Mouse (Mus musculus): ENCODE results near the gene Dct.

Dct gene

DNA sequence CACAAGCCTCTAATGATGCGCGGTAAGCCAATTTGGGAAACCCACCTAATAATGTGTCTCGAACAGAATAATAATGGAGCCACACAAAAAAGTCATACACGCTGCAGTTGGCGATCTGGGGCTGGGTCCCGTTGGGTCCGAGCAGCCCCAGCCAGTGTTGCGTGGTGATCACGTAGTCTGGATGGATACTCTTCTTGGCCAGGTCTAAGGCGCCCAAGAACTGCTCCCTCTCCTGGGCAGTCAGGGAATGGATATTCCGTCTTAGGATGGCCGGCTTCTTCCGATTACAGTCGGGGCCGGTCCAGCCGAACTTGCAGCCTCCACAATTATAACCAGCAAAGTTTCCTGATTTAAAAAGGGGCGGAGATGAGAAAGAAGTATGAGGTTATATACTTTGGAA is 9.1 kb downstream of the Dct start:
- peak in 1 of 2 experiments; percentile 5 for DNase-seq (ENCODE audit: low spot score in 2 of 2)

DNA sequence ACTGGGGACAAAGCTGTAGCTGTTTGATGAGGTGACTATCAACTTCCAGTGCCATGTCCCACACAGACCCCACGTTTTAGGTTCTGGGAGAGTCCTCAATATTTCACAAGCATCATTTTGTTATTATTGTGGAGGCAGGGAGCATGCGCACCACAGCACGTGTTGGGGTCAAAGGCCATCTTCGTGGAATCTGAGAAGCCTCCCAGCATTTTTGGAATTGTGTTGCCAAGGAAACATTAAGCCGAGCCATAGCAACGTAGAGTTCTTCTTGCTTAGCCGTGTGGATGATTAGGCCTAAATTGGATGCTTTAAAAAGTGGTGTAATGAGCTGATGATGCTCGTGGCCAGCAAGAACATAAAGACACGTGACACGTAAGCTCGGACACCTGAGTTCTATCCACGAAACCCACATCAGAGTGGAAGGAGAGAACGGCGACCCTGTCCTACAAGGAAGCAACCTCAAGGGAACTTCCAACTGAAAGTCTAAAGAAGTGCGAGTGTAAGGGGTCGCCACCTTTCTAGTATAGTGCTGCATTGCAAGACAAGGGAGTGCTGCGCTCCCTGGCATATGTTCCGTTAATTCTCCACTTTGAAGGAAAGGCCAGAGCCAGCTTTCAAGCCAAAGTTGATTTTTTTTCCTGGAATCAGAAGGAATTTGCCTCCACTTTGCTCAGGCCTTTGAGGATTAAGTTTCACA is 9.8 kb downstream of the Dct start:
- DNase-seq (ENCODE audit: low spot score in 2 of 2): no peak

DNA sequence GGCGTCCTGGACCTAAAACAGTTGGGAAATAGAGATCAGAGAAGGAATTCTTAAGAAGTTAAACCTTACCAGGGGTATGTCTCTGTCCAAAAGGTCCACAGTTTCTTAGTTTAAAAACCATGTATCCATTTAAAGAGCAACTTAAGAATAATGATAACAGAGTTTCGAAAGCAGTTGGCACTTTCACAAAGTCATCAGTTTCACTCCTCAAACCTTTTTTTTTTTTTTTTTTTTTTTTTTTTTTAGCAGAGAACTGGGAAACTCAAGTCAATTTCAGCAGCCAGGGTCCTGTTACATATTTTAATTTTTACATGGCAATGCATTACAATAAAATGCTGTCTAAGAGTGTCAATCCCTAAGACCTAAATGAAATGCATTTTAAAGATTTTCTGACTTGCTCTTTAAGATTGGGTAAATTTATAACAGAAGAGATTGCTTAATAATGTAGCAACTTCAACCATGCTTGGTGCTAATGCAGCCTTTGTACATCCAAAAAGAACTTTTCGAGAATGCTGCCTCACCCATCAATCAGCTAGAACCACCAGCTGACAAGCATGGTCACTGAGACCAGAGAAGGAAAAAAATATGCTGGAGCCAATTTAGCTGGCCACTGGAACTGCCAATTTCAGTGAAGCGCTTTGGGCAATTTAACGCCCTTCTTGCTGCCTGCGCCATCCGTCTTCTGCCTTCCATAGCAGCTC is 11.3 kb downstream of the Dct start:
- no peak for DNase-seq (ENCODE audit: low spot score in 2 of 2)

DNA sequence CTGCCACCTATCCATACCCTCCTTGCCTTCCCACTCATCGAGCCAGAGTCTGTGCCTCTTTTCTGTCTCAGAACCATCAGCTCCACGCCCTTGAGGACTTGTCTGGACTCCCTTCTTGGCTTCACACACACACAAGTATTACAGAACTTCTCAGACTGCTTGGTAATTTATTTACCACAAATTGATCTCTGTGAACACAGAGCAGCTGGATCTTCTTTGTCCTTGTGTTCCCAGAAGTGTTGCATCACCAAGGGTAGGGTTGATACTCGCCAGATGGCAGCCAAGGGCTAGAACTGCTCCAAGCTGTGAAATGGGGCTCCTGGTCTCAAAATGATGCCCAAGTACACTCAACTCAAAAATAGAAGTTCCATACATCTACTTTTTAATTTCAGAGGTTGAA is 13.0 kb downstream of the Dct start:
- DNase-seq (ENCODE audit: low spot score in 2 of 2): no peak

DNA sequence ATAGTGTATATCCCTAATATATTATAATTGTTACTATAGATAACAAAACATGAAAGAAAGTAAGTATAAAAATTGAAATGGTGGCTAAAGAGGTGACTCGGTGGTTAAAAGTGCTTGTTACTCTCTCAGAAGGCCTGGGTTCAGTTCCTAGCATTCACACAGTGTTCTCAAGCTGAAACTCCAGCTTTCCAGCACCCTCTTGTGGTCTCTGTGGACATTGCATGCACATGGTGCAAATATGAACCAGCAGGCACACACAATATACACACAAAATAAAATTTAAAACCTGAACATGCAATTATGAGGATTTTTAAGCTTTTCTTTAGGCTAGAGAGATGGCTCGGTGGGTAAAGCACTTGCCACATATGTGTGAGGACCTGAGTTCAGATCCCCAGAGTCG is 24.5 kb downstream of the Dct start:
- no peak for DNase-seq (ENCODE audit: low spot score in 2 of 2)

DNA sequence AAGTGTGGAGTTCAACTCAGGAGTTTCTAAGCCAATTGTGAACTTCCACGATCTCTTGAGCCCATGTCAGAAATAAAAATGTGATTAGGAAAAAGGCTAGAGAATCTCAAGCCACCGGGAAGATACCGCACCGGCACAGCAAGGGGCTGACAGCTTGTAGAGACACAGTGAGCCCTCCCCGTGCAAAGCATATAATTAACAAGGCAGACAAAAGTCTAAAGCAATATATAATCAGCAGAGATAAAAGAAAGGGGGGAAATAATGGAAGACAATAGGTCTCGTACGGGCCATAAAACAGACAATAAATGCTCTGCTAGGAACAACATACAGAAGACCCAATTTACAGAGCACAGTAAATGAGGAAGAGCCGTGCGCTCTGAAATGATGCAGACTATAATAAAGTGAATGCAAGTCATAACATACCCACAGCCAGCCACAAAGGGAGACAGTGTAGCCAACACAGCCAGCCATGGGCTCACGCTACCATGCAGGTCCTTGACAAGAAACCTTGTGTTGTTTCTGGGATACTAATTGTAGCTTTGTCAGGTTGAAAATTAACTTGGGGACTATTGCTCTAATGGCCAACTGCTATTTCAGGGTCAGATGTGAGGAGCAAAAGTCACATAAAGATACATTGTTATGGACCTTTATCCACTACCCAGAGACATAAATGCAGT is 30.0 kb downstream of the Dct start:
- DNase-seq (ENCODE audit: low spot score in 2 of 2): no peak

DNA sequence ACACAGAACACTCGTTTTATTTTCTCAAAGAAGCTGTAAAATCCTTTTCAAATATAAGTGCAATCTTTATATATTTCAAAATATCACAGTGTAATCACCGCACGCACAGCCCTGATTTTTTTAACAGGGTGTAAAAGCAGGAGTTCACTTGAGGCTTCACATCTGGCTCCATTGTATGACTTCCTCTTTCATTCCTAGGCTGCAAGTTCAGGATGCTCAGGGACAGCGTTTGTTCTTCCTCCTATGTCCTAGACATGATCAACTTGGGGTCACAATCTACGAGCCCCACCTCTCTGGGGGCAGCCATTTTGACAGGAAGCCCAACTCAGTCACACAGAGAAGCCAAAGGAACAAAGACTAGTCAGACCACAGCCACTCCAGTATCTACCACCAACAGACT is 32.7 kb downstream of the Dct start:
- DNase-seq (ENCODE audit: low spot score in 2 of 2): no peak

DNA sequence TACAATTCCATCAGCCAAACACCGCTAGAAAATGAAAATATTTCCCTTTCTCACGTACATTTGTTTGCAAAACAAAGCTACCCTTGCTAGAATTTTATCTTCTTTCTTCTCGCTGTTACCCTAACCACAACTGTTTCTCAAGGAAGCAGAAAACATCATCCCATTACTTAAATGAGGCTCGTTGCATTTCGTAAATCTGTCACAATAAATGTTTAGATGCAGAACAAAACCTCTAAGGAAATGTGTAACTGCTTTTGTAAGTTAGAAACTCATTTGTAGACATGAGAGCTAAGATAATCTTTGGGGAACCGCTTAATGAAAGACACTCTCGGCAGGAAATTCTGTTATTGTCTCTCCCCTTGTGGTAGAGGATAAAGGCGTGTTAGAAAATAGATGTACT is 38.8 kb downstream of the Dct start:
- no peak for DNase-seq (ENCODE audit: low spot score in 2 of 2)

DNA sequence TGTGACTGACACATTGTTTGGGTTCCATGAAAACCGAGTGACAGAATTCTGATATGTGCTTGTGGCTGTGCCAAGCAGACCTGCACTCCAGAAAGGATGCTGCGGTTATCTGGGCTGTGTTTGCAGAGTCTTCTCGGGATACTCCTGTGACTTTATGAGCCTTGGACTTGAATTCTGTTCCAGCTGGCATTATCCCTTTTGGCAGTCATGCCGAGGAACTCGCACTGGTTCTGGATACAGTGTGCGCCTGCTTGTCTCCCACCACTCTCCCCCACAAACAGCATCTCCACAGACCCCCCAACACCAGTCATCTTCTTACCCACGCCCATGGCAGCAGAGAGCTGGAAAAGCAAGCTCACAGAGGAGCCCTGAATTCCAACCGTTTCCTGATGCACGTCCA is 42.5 kb downstream of the Dct start:
- no peak for DNase-seq (ENCODE audit: low spot score in 2 of 2)

DNA sequence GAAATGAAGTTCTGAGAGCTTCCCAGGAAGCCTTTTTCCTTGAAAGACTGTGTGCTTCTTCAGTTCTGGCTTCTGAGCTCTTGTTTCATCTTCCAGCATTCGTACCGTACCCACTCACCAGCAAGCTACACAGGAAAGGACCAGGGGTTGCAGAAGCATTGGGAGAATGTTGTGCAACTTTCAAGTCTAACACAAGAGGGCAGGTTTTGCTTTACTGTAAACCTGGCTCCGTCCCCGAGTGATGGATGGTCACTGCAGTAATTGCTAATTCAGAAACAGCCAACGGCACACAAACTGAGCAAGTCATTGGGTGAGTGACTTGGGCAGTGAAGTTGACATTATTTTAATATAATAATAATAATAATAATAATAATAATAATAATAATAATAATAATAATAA is 46.3 kb downstream of the Dct start:
- peak; percentile 32 to 69 for DNase-seq (ENCODE audit: low spot score in 2 of 2)

GRCm38 (mm10) chr14:118004434-118004833 is 47.6 kb downstream of the Dct start:
- DNase-seq (ENCODE audit: low spot score in 2 of 2): no peak

GRCm38 (mm10) chr14:117993845-117994244 is 58.2 kb downstream of the Dct start:
- no peak for DNase-seq (ENCODE audit: low spot score in 2 of 2)

DNA sequence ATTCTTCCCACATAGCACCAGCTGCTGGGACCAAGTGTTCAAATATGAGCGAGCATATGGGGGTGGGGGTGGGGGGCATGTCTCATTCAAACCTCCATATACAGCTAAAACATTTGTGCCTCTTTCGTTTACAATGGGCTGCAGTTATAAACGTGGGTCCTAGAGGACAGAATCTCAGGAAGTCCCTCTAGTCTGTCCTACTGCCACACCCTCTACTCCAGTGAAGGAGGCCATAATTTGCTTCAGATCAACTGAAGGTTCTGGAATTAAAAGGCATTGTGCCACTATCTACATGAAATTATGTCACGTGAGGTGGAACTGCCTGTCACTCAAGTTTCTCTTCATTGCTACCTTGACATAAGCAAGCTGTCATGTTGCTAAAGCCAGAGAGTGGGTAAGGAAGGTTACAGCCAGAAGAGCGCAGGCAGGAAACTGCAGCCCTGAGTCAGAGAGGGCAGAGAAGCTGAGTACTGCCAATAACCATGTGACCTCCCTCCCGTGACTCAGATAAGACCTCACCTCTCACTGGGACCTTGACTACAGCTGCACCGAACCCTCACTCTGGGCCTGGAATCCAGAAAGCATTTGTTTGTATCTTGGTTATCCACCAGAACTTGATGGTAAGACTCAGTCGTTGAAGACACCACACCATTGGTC is 59.3 kb downstream of the Dct start:
- no peak for DNase-seq (ENCODE audit: low spot score in 2 of 2)

DNA sequence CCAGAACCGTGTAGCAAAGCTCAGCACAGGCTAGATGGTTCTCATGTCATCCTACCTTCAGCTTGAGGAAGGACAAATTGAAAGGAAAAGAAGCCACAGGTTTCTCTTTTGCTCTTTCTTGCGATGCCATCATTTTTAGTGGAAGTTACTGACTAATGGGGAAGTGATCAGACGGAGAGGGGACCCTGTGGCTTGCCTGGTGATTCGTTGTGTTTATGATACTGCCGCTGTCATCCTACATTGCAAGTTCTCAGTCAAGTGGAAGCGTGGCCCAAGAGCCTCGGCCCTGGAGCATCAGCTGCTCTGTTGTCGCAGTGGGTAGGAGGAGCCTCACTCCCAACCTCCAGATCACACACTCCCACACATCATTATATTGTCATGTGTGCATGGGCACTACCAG is 61.8 kb downstream of the Dct start:
- DNase-seq (ENCODE audit: low spot score in 2 of 2): no peak

GRCm38 (mm10) chr14:117988444-117988843 is 63.6 kb downstream of the Dct start:
- DNase-seq (ENCODE audit: low spot score in 2 of 2): no peak

DNA sequence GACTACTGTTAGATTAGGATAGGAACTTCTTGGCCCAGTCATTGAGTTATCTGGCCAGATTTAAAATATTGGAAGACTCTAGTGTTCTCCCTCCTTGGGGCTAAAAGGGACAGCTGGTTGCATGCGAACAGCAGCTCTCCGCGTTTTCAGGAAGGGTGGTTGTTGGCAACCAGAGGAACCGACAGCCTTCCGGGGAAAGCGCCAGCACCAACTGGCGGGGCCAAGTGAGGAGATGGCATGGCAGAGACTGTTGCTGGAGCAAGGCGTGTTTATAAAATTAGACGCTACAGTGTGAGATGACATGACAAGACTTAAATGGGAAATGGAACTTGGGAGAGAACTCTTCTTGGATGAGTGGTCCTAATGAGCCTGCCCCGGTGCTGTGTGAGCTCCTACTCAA is 70.5 kb downstream of the Dct start:
- peak; percentile 41 to 76 for DNase-seq (ENCODE audit: low spot score in 2 of 2)

GRCm38 (mm10) chr14:117972576-117972975 is 79.5 kb downstream of the Dct start:
- no peak for DNase-seq (ENCODE audit: low spot score in 2 of 2)

Data from frontal cortex, postnatal 36 days (tissue).